Mouse (Mus musculus): ENCODE results near the gene Rnf114. TPM values are rescaled to one million over a fixed set of nuclear protein-coding genes. Genes with fewer than 3 reads are reported as not detected.

Gene Rnf114
- polyA plus RNA-seq, 1 experiment from 2014 or later = 150 TPM

DNA sequence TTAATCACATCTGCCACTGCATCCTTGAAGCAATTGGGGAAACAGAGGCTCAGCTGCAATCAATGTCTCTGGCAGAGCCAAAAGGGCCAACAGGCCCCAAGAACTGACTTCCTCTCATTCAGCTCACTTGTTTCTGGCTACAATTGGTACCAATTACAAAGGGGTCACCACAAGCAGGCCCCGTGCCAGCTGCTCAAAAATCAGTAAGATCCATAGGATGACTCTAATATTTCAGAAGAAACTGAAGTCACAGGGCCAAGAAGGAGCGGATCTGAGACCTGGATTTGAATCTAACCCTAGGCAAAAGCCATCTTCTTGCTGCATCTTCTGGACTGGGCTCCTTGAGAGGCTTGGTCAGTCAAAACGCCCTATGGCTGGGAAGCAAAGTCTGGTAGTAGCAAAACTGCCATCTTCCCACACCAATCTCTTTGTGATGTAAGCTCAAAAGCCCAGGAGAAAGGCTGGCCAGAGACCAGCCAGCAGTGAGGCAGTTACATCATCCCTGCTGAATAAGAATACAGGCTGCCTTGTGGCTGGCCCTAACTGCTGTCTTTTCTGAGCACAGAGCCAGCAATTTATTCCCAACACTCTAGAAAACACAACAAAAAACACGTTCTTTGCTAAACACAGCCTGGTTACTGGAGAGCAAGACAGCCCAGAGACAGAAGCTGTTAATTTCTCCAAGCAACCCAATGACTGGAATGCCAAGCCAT, 1.5 kb upstream of the Rnf114 start:
- Histone ChIP-seq H3K27me3 (replicated peaks; ENCODE audit: control insufficient read depth, insufficient read depth, low read length) (no peaks in the 10 kb centered on the region), H3K4me1 (ENCODE audit: control insufficient read depth, insufficient read depth, low read length) (peaks cover 19% of the 10 kb centered on the region), H3K4me2 (ENCODE audit: low read length) (peak overlapping the region; percentile 96), H3K9me3 (replicated peaks; ENCODE audit: control insufficient read depth, low read length) (no peaks in the 10 kb centered on the region), H3K36me3 (ENCODE audit: control insufficient read depth, insufficient read depth, low read length) (peaks cover 6% of the 10 kb centered on the region; the same call in 1 of the 2 replicates), H3K27ac (ENCODE audit: low read depth, low read length) (peak overlapping the region; percentile 67), H3K9ac (ENCODE audit: low read length) (peak overlapping the region; percentile 96), H3K4me3 (ENCODE audit: low read depth, low read length) (peak overlapping the region; percentile 100; the same call in 1 of the 2 replicates)
- peak; percentile 13; the same call in 1 of the 2 replicates for ATAC-seq
- WGBS = 68% methylated on average over 4 of the region's 4 CpGs
- DNase-seq (ENCODE audit: low spot score) = peak; percentile 51

DNA sequence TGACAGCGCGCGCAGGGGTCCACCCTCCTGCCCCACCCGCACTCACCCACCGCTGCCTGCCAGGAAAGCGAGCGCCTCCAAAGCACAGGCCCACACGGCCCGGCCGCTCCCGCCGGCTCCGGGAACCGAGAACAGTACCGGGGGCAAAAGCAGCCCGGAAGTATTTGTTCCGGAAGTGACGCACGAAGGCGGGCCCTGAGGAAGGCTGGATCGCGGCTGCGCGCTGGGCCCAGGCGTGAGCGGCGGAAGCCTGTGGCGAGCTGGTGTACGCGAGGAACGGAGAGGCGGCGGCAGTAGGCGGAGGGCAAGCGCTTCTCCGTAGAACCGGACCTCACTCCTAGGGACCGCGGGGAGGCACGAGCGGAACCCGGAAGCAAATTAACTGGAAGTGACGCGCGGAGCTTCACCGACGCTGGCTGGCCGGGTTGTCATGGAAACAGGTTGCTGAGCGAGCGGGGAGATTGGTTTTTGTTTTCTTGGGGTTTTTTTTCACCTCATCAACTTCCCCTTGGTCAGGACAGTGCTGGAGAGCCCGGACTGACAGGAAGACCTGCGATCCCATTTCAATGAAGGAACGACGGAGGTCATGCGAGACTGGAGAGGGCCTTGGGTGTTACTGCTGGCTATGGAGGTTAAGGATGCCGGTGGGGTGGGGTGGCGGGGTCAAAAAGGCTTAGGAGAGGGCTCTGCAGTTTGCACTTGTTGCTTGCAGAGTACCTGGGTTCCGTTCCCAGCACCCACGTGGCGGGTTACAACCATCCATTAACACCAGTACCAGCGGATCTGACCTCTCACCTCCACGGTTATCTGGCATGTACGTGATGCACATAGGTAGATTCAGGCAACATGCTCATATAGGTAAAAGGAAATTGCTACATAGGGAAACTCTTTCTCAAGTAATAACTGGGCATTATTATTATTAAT, 530 bp downstream of the Rnf114 start, which contains the start of gene Spata2:
Gene Spata2, minus strand, starts transcription at position 175 of the 924 bp plus-strand sequence.
- H3K4me2 ChIP-seq (ENCODE audit: low read length) = peak within 1 kb of the TSS; percentile 96
- ATAC-seq = peak; percentile 90
- no peaks in the 10 kb centered on the region for H3K9me3 ChIP-seq (replicated peaks; ENCODE audit: control insufficient read depth, low read length)
- WGBS = 2% methylated on average over 63 of the region's 63 CpGs
- H3K36me3 ChIP-seq (ENCODE audit: control insufficient read depth, insufficient read depth, low read length) = peaks cover 3% of the 10 kb centered on the region; the same call in 1 of the 2 replicates
- H3K27ac ChIP-seq (ENCODE audit: low read depth, low read length) = peak within 1 kb of the TSS; percentile 98
- H3K9ac ChIP-seq (ENCODE audit: low read length) = peak within 1 kb of the TSS; percentile 96
- no peaks in the 10 kb centered on the region for H3K27me3 ChIP-seq (replicated peaks; ENCODE audit: control insufficient read depth, insufficient read depth, low read length)
- peak; percentile 95 for DNase-seq (ENCODE audit: low spot score)
- peaks cover 16% of the 10 kb centered on the region for H3K4me1 ChIP-seq (ENCODE audit: control insufficient read depth, insufficient read depth, low read length)
- H3K4me3 ChIP-seq (ENCODE audit: low read depth, low read length) = peak within 1 kb of the TSS; percentile 100

DNA sequence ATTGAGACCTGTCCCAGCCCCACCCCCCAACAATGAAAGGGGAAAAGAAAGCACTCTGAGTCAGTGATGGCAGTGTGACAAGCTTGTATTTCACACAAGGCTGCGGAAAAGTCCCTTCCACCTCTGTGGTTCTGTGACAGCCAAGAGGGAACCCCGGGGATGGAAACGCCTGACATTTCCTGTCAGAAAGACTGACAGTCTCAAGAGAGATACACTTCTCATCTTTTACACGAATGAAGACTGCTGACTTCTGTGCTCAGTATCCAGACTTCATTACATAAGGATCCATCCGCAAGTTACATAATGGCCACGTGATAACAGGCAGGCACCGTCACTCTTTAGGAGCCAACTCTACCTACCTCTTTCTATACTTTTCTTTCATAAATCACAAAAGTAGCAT, 4.0 kb downstream of the Rnf114 start:
- DNase-seq (ENCODE audit: low spot score) = no peak
- Histone ChIP-seq H3K27ac (ENCODE audit: low read depth, low read length) (no peak overlapping the region), H3K9ac (ENCODE audit: low read length) (no peak overlapping the region), H3K4me1 (ENCODE audit: control insufficient read depth, insufficient read depth, low read length) (peaks cover 10% of the 10 kb centered on the region), H3K4me3 (ENCODE audit: low read depth, low read length) (no peak overlapping the region), H3K4me2 (ENCODE audit: low read length) (no peak overlapping the region), H3K36me3 (ENCODE audit: control insufficient read depth, insufficient read depth, low read length) (no peaks in the 10 kb centered on the region), H3K27me3 (replicated peaks; ENCODE audit: control insufficient read depth, insufficient read depth, low read length) (no peaks in the 10 kb centered on the region), H3K9me3 (replicated peaks; ENCODE audit: control insufficient read depth, low read length) (no peaks in the 10 kb centered on the region)
- no peak for ATAC-seq
- WGBS = 86% methylated on average over 7 of the region's 7 CpGs

DNA sequence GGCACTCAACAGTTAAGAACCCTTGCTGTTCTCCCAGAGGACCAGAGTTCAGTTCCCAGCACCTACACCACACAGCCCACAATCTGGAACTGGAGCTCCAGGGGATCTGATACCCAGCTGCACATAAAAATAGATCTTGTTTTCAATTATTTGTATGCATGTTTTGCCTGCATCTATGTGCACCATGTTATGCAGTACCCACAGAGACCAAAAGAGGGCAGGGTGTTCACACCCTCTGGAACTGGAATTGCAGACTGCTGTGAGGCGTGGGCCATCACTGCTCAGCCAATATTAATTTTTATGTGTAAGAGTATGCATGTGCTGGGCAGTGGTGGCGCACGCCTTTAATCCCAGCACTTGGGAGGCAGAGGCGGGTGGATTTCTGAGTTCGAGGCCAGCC, 4.8 kb downstream of the Rnf114 start:
- Histone ChIP-seq H3K27me3 (replicated peaks; ENCODE audit: control insufficient read depth, insufficient read depth, low read length) (no peaks in the 10 kb centered on the region), H3K27ac (ENCODE audit: low read depth, low read length) (no peak overlapping the region), H3K36me3 (ENCODE audit: control insufficient read depth, insufficient read depth, low read length) (no peaks in the 10 kb centered on the region), H3K9ac (ENCODE audit: low read length) (no peak overlapping the region), H3K9me3 (replicated peaks; ENCODE audit: control insufficient read depth, low read length) (no peaks in the 10 kb centered on the region), H3K4me2 (ENCODE audit: low read length) (no peak overlapping the region), H3K4me3 (ENCODE audit: low read depth, low read length) (no peak overlapping the region), H3K4me1 (ENCODE audit: control insufficient read depth, insufficient read depth, low read length) (peaks cover 4% of the 10 kb centered on the region)
- ATAC-seq (no peak), DNase-seq (ENCODE audit: low spot score) (peak; percentile 31)
- WGBS = 76% methylated on average over 5 of the region's 5 CpGs

DNA sequence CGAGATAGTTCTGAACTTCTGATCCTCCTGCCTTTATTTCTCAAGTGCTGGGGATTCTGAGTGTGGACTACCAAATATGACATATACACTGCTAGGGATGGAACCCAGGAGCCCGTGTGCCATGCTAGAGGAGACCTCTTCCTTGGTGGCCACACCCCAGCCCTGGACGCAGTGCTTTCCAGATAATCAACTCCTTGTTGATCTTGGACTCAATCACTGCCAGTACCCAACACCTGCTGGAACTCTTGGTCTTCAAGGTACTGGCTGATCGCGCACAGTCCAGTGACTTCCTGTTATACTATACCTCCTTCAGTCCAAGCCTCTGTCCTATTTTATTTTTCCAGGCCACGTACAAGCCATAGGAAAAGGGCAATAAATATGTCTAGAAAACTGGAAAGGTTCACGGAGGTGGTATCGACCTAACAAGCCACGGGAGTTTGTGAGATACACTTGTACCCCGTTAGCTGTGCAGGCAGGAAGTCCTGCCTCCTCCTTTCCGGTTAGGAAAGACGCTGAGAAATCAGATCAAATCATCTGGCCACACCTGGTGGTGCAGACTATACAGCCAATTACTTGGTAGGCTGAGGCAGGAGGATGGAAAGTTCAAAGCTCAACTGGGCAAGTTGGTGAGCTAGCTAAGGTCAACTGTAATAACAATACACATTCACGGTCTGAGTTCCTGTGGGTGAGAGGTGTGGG, 10.3 kb downstream of the Rnf114 start:
- 52% methylated on average over 13 of the region's 13 CpGs for WGBS
- Histone ChIP-seq H3K9ac (ENCODE audit: low read length) (peak overlapping the region; percentile 95), H3K4me3 (ENCODE audit: low read depth, low read length) (peak overlapping the region; percentile 99), H3K27me3 (replicated peaks; ENCODE audit: control insufficient read depth, insufficient read depth, low read length) (no peaks in the 10 kb centered on the region), H3K4me2 (ENCODE audit: low read length) (peak overlapping the region; percentile 43), H3K36me3 (ENCODE audit: control insufficient read depth, insufficient read depth, low read length) (peaks cover 19% of the 10 kb centered on the region), H3K4me1 (ENCODE audit: control insufficient read depth, insufficient read depth, low read length) (peaks cover 18% of the 10 kb centered on the region), H3K9me3 (replicated peaks; ENCODE audit: control insufficient read depth, low read length) (no peaks in the 10 kb centered on the region), H3K27ac (ENCODE audit: low read depth, low read length) (no peak overlapping the region)
- DNase-seq (ENCODE audit: low spot score) (no peak), ATAC-seq (no peak)

DNA sequence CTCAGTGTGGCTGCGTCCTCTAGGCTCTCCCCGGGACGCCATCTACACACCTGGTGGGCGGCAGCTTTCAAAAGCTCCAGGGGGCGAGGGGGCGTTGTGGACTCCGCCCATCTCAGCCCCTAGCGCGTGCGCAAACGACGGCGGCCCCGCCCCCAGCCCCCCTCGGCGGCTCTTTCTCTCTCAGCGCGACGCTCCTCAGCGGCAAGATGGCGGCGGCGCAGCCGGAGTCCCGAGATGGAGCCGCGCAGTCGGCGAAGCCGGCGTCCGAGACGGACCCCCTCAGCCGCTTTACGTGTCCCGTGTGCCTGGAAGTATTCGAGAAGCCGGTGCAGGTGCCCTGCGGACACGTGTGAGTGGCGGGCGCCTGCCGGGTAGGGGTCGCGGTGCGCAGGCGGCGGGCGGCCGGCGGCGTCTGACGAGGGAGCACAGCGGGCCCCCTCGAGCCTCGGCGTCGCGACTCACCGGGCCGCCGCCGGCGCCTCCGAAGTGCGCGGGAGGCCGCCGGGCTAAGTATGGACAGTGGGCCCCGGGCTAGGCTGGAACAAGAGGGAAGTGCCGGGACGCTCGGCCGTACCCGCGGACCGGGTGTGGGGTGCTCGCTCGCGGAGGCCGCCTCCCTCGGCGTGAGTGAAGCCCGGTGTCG, 10.9 kb downstream of the Rnf114 start:
- under 1% methylated on average over 79 of the region's 85 CpGs for WGBS
- ATAC-seq (peak; percentile 95), DNase-seq (ENCODE audit: low spot score) (peak; percentile 92)
- Histone ChIP-seq H3K9ac (ENCODE audit: low read length) (peak overlapping the region; percentile 95), H3K36me3 (ENCODE audit: control insufficient read depth, insufficient read depth, low read length) (peaks cover 25% of the 10 kb centered on the region), H3K9me3 (replicated peaks; ENCODE audit: control insufficient read depth, low read length) (no peaks in the 10 kb centered on the region), H3K4me3 (ENCODE audit: low read depth, low read length) (peak overlapping the region; percentile 99), H3K27ac (ENCODE audit: low read depth, low read length) (peak overlapping the region; percentile 85), H3K27me3 (replicated peaks; ENCODE audit: control insufficient read depth, insufficient read depth, low read length) (no peaks in the 10 kb centered on the region), H3K4me1 (ENCODE audit: control insufficient read depth, insufficient read depth, low read length) (peaks cover 18% of the 10 kb centered on the region), H3K4me2 (ENCODE audit: low read length) (peak overlapping the region; percentile 88)

DNA sequence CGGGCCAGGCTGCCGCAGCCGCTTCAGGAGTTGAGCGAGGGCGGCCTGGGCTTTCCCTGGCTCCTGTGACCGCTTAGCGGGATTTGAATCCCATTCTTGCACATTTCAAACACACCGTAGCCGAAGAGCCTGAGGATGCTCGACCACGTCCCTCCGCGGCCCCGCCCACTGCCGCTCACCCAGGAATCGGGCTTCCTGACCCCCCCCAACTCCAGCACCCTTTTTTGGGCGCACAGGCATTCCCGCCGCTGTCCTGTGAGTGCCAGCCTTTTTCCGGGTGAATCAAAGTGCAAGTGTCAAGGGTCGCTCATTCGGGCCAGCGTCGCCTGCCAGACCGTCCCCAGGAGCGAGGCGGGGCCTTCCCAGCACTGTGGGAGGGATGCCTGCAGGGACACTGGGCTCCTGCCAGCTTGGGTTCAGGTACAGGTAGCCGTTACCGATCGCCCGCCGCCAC, 11.5 kb downstream of the Rnf114 start:
- peaks cover 18% of the 10 kb centered on the region for H3K4me1 ChIP-seq (ENCODE audit: control insufficient read depth, insufficient read depth, low read length)
- H3K4me2 ChIP-seq (ENCODE audit: low read length) = peak overlapping the region; percentile 88
- H3K9ac ChIP-seq (ENCODE audit: low read length) = peak overlapping the region; percentile 95
- under 1% methylated on average over 32 of the region's 32 CpGs for WGBS
- peak overlapping the region; percentile 85 for H3K27ac ChIP-seq (ENCODE audit: low read depth, low read length)
- no peaks in the 10 kb centered on the region for H3K27me3 ChIP-seq (replicated peaks; ENCODE audit: control insufficient read depth, insufficient read depth, low read length)
- ATAC-seq (peak; percentile 29), DNase-seq (ENCODE audit: low spot score) (peak; percentile 42)
- no peaks in the 10 kb centered on the region for H3K9me3 ChIP-seq (replicated peaks; ENCODE audit: control insufficient read depth, low read length)
- H3K36me3 ChIP-seq (ENCODE audit: control insufficient read depth, insufficient read depth, low read length) = peaks cover 30% of the 10 kb centered on the region
- peak overlapping the region; percentile 99 for H3K4me3 ChIP-seq (ENCODE audit: low read depth, low read length)

DNA sequence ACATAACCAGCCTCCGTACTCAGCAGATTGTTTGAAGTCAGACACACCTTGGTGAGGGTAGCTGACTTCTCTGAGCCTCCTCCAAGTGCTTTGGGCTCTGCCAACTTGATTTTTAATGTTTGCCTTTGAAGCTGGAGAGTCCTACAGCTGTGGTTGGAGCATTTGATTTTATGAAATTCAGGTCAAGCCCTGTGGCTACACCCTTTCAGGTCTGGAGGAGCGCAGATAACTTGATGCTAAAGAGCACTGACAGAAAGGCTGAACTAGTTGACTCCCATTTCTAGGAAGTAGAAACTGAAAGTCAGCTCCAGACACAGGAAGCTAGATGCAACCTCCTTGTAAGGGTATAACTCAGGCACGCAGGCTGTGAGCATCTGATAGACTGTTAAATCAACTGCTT, 12.7 kb downstream of the Rnf114 start:
- peaks cover 18% of the 10 kb centered on the region for H3K4me1 ChIP-seq (ENCODE audit: control insufficient read depth, insufficient read depth, low read length)
- no peaks in the 10 kb centered on the region for H3K9me3 ChIP-seq (replicated peaks; ENCODE audit: control insufficient read depth, low read length)
- H3K4me2 ChIP-seq (ENCODE audit: low read length) = peak overlapping the region; percentile 88
- no peak for ATAC-seq
- WGBS = 92% methylated on average over 3 of the region's 3 CpGs
- peak overlapping the region; percentile 99; the same call in 1 of the 2 replicates for H3K4me3 ChIP-seq (ENCODE audit: low read depth, low read length)
- no peaks in the 10 kb centered on the region for H3K27me3 ChIP-seq (replicated peaks; ENCODE audit: control insufficient read depth, insufficient read depth, low read length)
- H3K27ac ChIP-seq (ENCODE audit: low read depth, low read length) = no peak overlapping the region
- H3K36me3 ChIP-seq (ENCODE audit: control insufficient read depth, insufficient read depth, low read length) = peaks cover 42% of the 10 kb centered on the region
- DNase-seq (ENCODE audit: low spot score) = no peak
- peak overlapping the region; percentile 41; the same call in 1 of the 2 replicates for H3K9ac ChIP-seq (ENCODE audit: low read length)
